Comparison of ENCODE assay signal across 14 mouse cellular contexts in the genomic region with DNA sequence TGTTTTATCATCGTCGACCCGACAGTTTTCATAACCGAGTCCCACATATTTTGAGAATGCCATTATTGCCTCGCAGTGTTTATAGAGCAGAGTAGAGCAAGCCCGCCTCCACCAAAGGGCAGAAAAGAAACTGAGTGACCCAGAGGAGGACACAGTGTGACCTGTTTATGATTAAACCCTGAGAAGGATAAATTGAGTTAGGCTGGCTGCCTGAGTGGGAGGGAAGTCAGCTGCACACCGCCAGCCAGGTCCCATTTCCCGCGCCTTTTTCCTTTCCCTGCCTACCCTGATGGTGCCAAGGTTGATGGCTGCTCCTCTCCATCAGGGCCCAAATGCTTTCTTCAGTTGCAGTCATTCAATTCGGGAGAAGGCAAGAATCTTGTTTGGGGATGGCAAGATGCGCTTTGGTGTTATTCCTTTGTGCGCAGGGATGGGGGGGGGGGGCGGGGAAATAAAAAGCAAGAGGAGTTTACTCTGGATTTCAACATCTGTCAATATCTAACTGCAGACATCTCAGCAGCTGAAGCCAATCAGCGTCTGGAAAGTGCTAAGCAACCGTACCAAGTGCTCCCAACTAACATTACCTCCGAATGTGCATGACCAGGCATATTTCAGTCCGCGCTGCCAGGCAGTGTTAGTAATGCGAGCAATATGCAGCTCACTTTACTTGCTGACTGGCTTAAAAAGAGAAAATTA.
DNase-seq lines count a peak whose midpoint lies in the region; ATAC-seq and TF ChIP-seq lines count a peak whose summit lies in the region.
"Had no signal": no experiment of that assay in that cellular context is flagged by ENCODE, and none has a peak within 500 bp of the region (broad histone marks: within the 10 kb centered on the region; RNA-seq: fewer than 3 reads in every experiment).

No protein-coding gene starts in this region.

- H3K4me3 ChIP-seq in lung, embryonic 14.5 days (ENCODE audit: low read depth, low read length): no peak overlapping the region
- no peak overlapping the region for H3K4me3 ChIP-seq in embryonic facial prominence, embryonic 12.5 days
- no peak overlapping the region for H3K4me3 ChIP-seq in limb, embryonic 11.5 days (ENCODE audit: low read depth, low read length)
- H3K4me3 ChIP-seq: heart, embryonic 12.5 days; neural tube, embryonic 13.5 days had no signal

- peaks cover 7% of the 10 kb centered on the region; the same call in 1 of the 2 replicates for H3K4me1 ChIP-seq in lung, embryonic 14.5 days (ENCODE audit: insufficient read depth)
- H3K4me1 ChIP-seq in embryonic facial prominence, embryonic 12.5 days: peaks cover 30% of the 10 kb centered on the region
- H3K4me1 ChIP-seq in limb, embryonic 11.5 days (ENCODE audit: control insufficient read depth, insufficient read depth, low read length): peaks cover 8% of the 10 kb centered on the region
- H3K4me1 ChIP-seq: neural tube, embryonic 13.5 days had no signal

- peak; percentile 44 for DNase-seq in lung, embryonic 14.5 days
- no peak for DNase-seq in lung, postnatal 10 days
- peak; percentile 38 for DNase-seq in kidney, adult 11 months
- DNase-seq in limb, embryonic 11.5 days (ENCODE audit: low spot score): peak; percentile 49
- no peak for DNase-seq in spleen, adult 18-20 months
- DNase-seq in urinary bladder, adult 18-20 months (ENCODE audit: low spot score in 2 of 2): no peak
- no peak for DNase-seq in left cerebral cortex, adult 8-10 months (ENCODE audit: low spot score in 2 of 2)
- DNase-seq: cerebellum, adult 11-12 months; thymus, postnatal 25 days had no signal

- no peak overlapping the region for H3K27ac ChIP-seq in lung, embryonic 14.5 days (ENCODE audit: low read depth)
- H3K27ac ChIP-seq in embryonic facial prominence, embryonic 12.5 days: peak overlapping the region; percentile 64
- no peak overlapping the region; the same call in 1 of the 2 replicates for H3K27ac ChIP-seq in limb, embryonic 11.5 days (replicated peaks; ENCODE audit: low read depth, low read length)
- H3K27ac ChIP-seq: macrophage; neural tube, embryonic 13.5 days had no signal

- H3K4me2 ChIP-seq in lung, embryonic 14.5 days: peak overlapping the region; percentile 46
- peak overlapping the region; percentile 32 for H3K4me2 ChIP-seq in embryonic facial prominence, embryonic 12.5 days (replicated peaks)
- H3K4me2 ChIP-seq in limb, embryonic 11.5 days (ENCODE audit: low read depth, severe bottlenecking): no peak overlapping the region
- H3K4me2 ChIP-seq: heart, embryonic 12.5 days; neural tube, embryonic 13.5 days had no signal

- 48% methylated on average over 19 of the region's 19 CpGs for WGBS in lung, embryonic 14.5 days
- 41% methylated on average over 19 of the region's 19 CpGs for WGBS in embryonic facial prominence, embryonic 12.5 days
- WGBS in limb, embryonic 11.5 days: 56% methylated on average over 19 of the region's 19 CpGs

- peak; percentile 44; the same call in 1 of the 2 replicates for ATAC-seq in lung, embryonic 14.5 days (ENCODE audit: insufficient read depth)
- peak; percentile 77; the same call in 1 of the 2 replicates for ATAC-seq in embryonic facial prominence, embryonic 12.5 days (ENCODE audit: insufficient number of reproducible peaks, insufficient read depth, low FRiP score, low TSS enrichment)
- peak; percentile 75; the same call in 1 of the 2 replicates for ATAC-seq in limb, embryonic 11.5 days (ENCODE audit: insufficient number of reproducible peaks, low FRiP score, low TSS enrichment, low read depth)
- ATAC-seq: activated CD4-positive, CD25-positive, alpha-beta regulatory T cell, adult 4 months had no signal

- TF ChIP-seq CTCF in lung, embryonic 14.5 days (IDR thresholded peaks at IDR 0.05; ENCODE audit: low read depth): no peak

- H3K9ac ChIP-seq in lung, embryonic 14.5 days: no peak overlapping the region
- no peak overlapping the region for H3K9ac ChIP-seq in embryonic facial prominence, embryonic 12.5 days
- no peak overlapping the region for H3K9ac ChIP-seq in limb, embryonic 11.5 days (ENCODE audit: low read length)
- H3K9ac ChIP-seq: heart, embryonic 12.5 days; neural tube, embryonic 13.5 days had no signal

- no peaks in the 10 kb centered on the region for H3K27me3 ChIP-seq in lung, embryonic 14.5 days (ENCODE audit: insufficient read depth, low read length)
- H3K27me3 ChIP-seq in embryonic facial prominence, embryonic 12.5 days: no peaks in the 10 kb centered on the region
- H3K27me3 ChIP-seq in limb, embryonic 11.5 days (ENCODE audit: control insufficient read depth, insufficient read depth, low read length): no peaks in the 10 kb centered on the region
- H3K27me3 ChIP-seq: heart, embryonic 12.5 days; neural tube, embryonic 13.5 days had no signal

- no peaks in the 10 kb centered on the region for H3K9me3 ChIP-seq in lung, embryonic 14.5 days (ENCODE audit: low read depth, low read length)
- no peaks in the 10 kb centered on the region for H3K9me3 ChIP-seq in embryonic facial prominence, embryonic 12.5 days
- no peaks in the 10 kb centered on the region for H3K9me3 ChIP-seq in limb, embryonic 11.5 days (ENCODE audit: control insufficient read depth, low read length)
- H3K9me3 ChIP-seq: heart, embryonic 12.5 days; neural tube, embryonic 13.5 days had no signal

- no peaks in the 10 kb centered on the region for H3K36me3 ChIP-seq in lung, embryonic 14.5 days (ENCODE audit: insufficient read depth)
- H3K36me3 ChIP-seq in embryonic facial prominence, embryonic 12.5 days: no peaks in the 10 kb centered on the region
- no peaks in the 10 kb centered on the region for H3K36me3 ChIP-seq in limb, embryonic 11.5 days (ENCODE audit: control insufficient read depth, insufficient read depth, low read length)
- H3K36me3 ChIP-seq: heart, embryonic 12.5 days; neural tube, embryonic 13.5 days had no signal

Comparison
In these comparisons a context has a peak if more than half of its experiments do, and no peak if none do; other contexts are left out.
1. DNase-seq: peak in lung, embryonic 14.5 days (single experiment), kidney, adult 11 months (single experiment) and limb, embryonic 11.5 days (single experiment); none in lung, postnatal 10 days (single experiment), spleen, adult 18-20 months (0 of 2), urinary bladder, adult 18-20 months (0 of 2) and left cerebral cortex, adult 8-10 months (0 of 2).
2. Peak in every context shown above with its lines, with median percentiles within 50 percentile points of each other: ATAC-seq.